Mouse (Mus musculus): ENCODE results near the gene Lrrc8a. TPM values are rescaled to one million over a fixed set of nuclear protein-coding genes. Genes with fewer than 3 reads are reported as not detected.
A peak's percentile ranks its signal among the peaks of the same experiment; 100 is the strongest.

Lrrc8a gene
- polyA plus RNA-seq, 1 experiment from 2014 or later, result 37.5 TPM

- peak within 1 kb of the TSS; percentile 93; the same call in 1 of the 2 replicates for H3K4me2 ChIP-seq
- peak within 1 kb of the TSS; percentile 94; the same call in 1 of the 2 replicates for H3K4me3 ChIP-seq (replicated peaks)
- peak within 1 kb of the TSS; percentile 83; the same call in 1 of the 2 replicates for H3K9ac ChIP-seq (replicated peaks)
- peaks cover 54% of the 10 kb centered on the region for H3K36me3 ChIP-seq
- no peaks in the 10 kb centered on the region for H3K9me3 ChIP-seq
- ATAC-seq (ENCODE audit: insufficient number of reproducible peaks, insufficient read depth, low FRiP score, low TSS enrichment, low read depth), result no peak
- H3K4me1 ChIP-seq (replicated peaks), result peaks cover 38% of the 10 kb centered on the region
- H3K27ac ChIP-seq, result 0 out of 2 replicates have a peak within 1 kb of the TSS, but pooled peaks have one; percentile 23
- WGBS, result 86% methylated on average over 2 of the region's 2 CpGs
- H3K27me3 ChIP-seq, result no peaks in the 10 kb centered on the region
These were observed 2.8 kb downstream of the Lrrc8a start, which contains the start of gene Gm28035 for GRCm38 (mm10) chr2:30240267-30240666. Gene Gm28035, plus strand, starts transcription at chr2:30240567.

GRCm38 (mm10) chr2:30242509-30242908 is 5.0 kb downstream of the Lrrc8a start:
- Histone ChIP-seq H3K4me1 (replicated peaks) (peaks cover 39% of the 10 kb centered on the region), H3K4me2 (no peak overlapping the region), H3K36me3 (peaks cover 69% of the 10 kb centered on the region), H3K27me3 (no peaks in the 10 kb centered on the region), H3K9ac (replicated peaks) (no peak overlapping the region), H3K9me3 (no peaks in the 10 kb centered on the region), H3K4me3 (replicated peaks) (no peak overlapping the region), H3K27ac (peak overlapping the region; percentile 66; the same call in 1 of the 2 replicates)
- WGBS, result 43% methylated on average over 4 of the region's 4 CpGs
- ATAC-seq (ENCODE audit: insufficient number of reproducible peaks, insufficient read depth, low FRiP score, low TSS enrichment, low read depth), result no peak

GRCm38 (mm10) chr2:30243391-30243790 is 5.9 kb downstream of the Lrrc8a start:
- H3K4me2 ChIP-seq, result no peak overlapping the region
- H3K27ac ChIP-seq, result peak overlapping the region; percentile 62; the same call in 1 of the 2 replicates
- ATAC-seq (ENCODE audit: insufficient number of reproducible peaks, insufficient read depth, low FRiP score, low TSS enrichment, low read depth), result no peak
- no peak overlapping the region for H3K4me3 ChIP-seq (replicated peaks)
- no peak overlapping the region for H3K9ac ChIP-seq (replicated peaks)
- no peaks in the 10 kb centered on the region for H3K9me3 ChIP-seq
- H3K36me3 ChIP-seq, result peaks cover 77% of the 10 kb centered on the region
- no peaks in the 10 kb centered on the region for H3K27me3 ChIP-seq
- peaks cover 37% of the 10 kb centered on the region for H3K4me1 ChIP-seq (replicated peaks)
- 89% methylated on average over 4 of the region's 4 CpGs for WGBS

GRCm38 (mm10) chr2:30244595-30245178 is 7.2 kb downstream of the Lrrc8a start:
- no peak overlapping the region for H3K4me2 ChIP-seq
- no peak for ATAC-seq (ENCODE audit: insufficient number of reproducible peaks, insufficient read depth, low FRiP score, low TSS enrichment, low read depth)

GRCm38 (mm10) chr2:30247036-30247435 is 9.5 kb downstream of the Lrrc8a start:
- no peak for ATAC-seq (ENCODE audit: insufficient number of reproducible peaks, insufficient read depth, low FRiP score, low TSS enrichment, low read depth)
- no peaks in the 10 kb centered on the region for H3K27me3 ChIP-seq
- H3K9ac ChIP-seq (replicated peaks), result no peak overlapping the region
- H3K4me1 ChIP-seq (replicated peaks), result peaks cover 31% of the 10 kb centered on the region
- WGBS, result 91% methylated on average over 5 of the region's 5 CpGs
- H3K9me3 ChIP-seq, result no peaks in the 10 kb centered on the region
- no peak overlapping the region for H3K4me3 ChIP-seq (replicated peaks)
- H3K36me3 ChIP-seq, result peaks cover 91% of the 10 kb centered on the region
- H3K27ac ChIP-seq, result no peak overlapping the region
- H3K4me2 ChIP-seq, result no peak overlapping the region

More at GRCm38 (mm10) chr2:30244595-30245178, 7.2 kb downstream of the Lrrc8a start:
- no peak overlapping the region for H3K9ac ChIP-seq (replicated peaks)
- H3K4me1 ChIP-seq (replicated peaks), result peaks cover 24% of the 10 kb centered on the region
- H3K4me3 ChIP-seq (replicated peaks), result no peak overlapping the region
- H3K27me3 ChIP-seq, result no peaks in the 10 kb centered on the region
- no peaks in the 10 kb centered on the region for H3K9me3 ChIP-seq
- peaks cover 90% of the 10 kb centered on the region for H3K36me3 ChIP-seq
- peak overlapping the region; percentile 84 for H3K27ac ChIP-seq
- WGBS, result 67% methylated on average over 7 of the region's 7 CpGs

GRCm38 (mm10) chr2:30247681-30248080 is 10.2 kb downstream of the Lrrc8a start:
- WGBS, result 85% methylated on average over 4 of the region's 4 CpGs
- ATAC-seq (ENCODE audit: insufficient number of reproducible peaks, insufficient read depth, low FRiP score, low TSS enrichment, low read depth), result no peak

GRCm38 (mm10) chr2:30249182-30249581 is 11.7 kb downstream of the Lrrc8a start:
- H3K27me3 ChIP-seq, result no peaks in the 10 kb centered on the region
- peaks cover 24% of the 10 kb centered on the region for H3K4me1 ChIP-seq (replicated peaks)
- H3K9me3 ChIP-seq, result no peaks in the 10 kb centered on the region
- H3K27ac ChIP-seq, result no peak overlapping the region
- no peak overlapping the region for H3K4me2 ChIP-seq
- no peak for ATAC-seq (ENCODE audit: insufficient number of reproducible peaks, insufficient read depth, low FRiP score, low TSS enrichment, low read depth)
- no peak overlapping the region for H3K9ac ChIP-seq (replicated peaks)
- 88% methylated on average over 3 of the region's 3 CpGs for WGBS
- peaks cover 91% of the 10 kb centered on the region for H3K36me3 ChIP-seq
- no peak overlapping the region for H3K4me3 ChIP-seq (replicated peaks)

More at GRCm38 (mm10) chr2:30247681-30248080, 10.2 kb downstream of the Lrrc8a start:
- Histone ChIP-seq H3K4me3 (replicated peaks) (no peak overlapping the region), H3K9ac (replicated peaks) (no peak overlapping the region), H3K4me1 (replicated peaks) (peaks cover 29% of the 10 kb centered on the region), H3K36me3 (peaks cover 91% of the 10 kb centered on the region), H3K27ac (no peak overlapping the region), H3K27me3 (no peaks in the 10 kb centered on the region), H3K4me2 (no peak overlapping the region), H3K9me3 (no peaks in the 10 kb centered on the region)

- Histone ChIP-seq H3K36me3 (peaks cover 94% of the 10 kb centered on the region), H3K27me3 (no peaks in the 10 kb centered on the region), H3K27ac (no peak overlapping the region), H3K4me1 (replicated peaks) (peaks cover 14% of the 10 kb centered on the region), H3K9ac (replicated peaks) (no peak overlapping the region; the same call in 1 of the 2 replicates), H3K9me3 (no peaks in the 10 kb centered on the region), H3K4me3 (replicated peaks) (no peak overlapping the region), H3K4me2 (no peak overlapping the region)
- no peak for ATAC-seq (ENCODE audit: insufficient number of reproducible peaks, insufficient read depth, low FRiP score, low TSS enrichment, low read depth)
- WGBS, result 87% methylated on average over 10 of the region's 10 CpGs
These were observed 12.9 kb downstream of the Lrrc8a start for GRCm38 (mm10) chr2:30250166-30251128.

- Histone ChIP-seq H3K4me1 (replicated peaks) (peaks cover 9% of the 10 kb centered on the region), H3K36me3 (peaks cover 96% of the 10 kb centered on the region), H3K4me3 (replicated peaks) (no peak overlapping the region), H3K4me2 (no peak overlapping the region), H3K27ac (no peak overlapping the region), H3K9me3 (no peaks in the 10 kb centered on the region), H3K27me3 (no peaks in the 10 kb centered on the region), H3K9ac (replicated peaks) (no peak overlapping the region)
- ATAC-seq (ENCODE audit: insufficient number of reproducible peaks, insufficient read depth, low FRiP score, low TSS enrichment, low read depth), result no peak; the same call in 1 of the 2 replicates
- WGBS, result 84% methylated on average over 5 of the region's 5 CpGs
These were observed 14.0 kb downstream of the Lrrc8a start for GRCm38 (mm10) chr2:30251417-30252104.

- 80% methylated on average over 3 of the region's 3 CpGs for WGBS
- H3K9me3 ChIP-seq, result no peaks in the 10 kb centered on the region
- no peak overlapping the region for H3K27ac ChIP-seq
- H3K36me3 ChIP-seq, result peaks cover 99% of the 10 kb centered on the region
- H3K4me2 ChIP-seq, result no peak overlapping the region
- no peak for ATAC-seq (ENCODE audit: insufficient number of reproducible peaks, insufficient read depth, low FRiP score, low TSS enrichment, low read depth)
- H3K9ac ChIP-seq (replicated peaks), result no peak overlapping the region
- H3K4me1 ChIP-seq (replicated peaks), result peaks cover 9% of the 10 kb centered on the region
- H3K27me3 ChIP-seq, result no peaks in the 10 kb centered on the region
- no peak overlapping the region for H3K4me3 ChIP-seq (replicated peaks)
These were observed 15.0 kb downstream of the Lrrc8a start for GRCm38 (mm10) chr2:30252521-30252920.

GRCm38 (mm10) chr2:30253809-30254208 is 16.3 kb downstream of the Lrrc8a start:
- peaks cover 9% of the 10 kb centered on the region for H3K4me1 ChIP-seq (replicated peaks)
- ATAC-seq (ENCODE audit: insufficient number of reproducible peaks, insufficient read depth, low FRiP score, low TSS enrichment, low read depth), result no peak
- WGBS, result 84% methylated on average over 5 of the region's 5 CpGs
- no peak overlapping the region for H3K4me3 ChIP-seq (replicated peaks)
- H3K9me3 ChIP-seq, result no peaks in the 10 kb centered on the region
- H3K27me3 ChIP-seq, result no peaks in the 10 kb centered on the region
- no peak overlapping the region for H3K27ac ChIP-seq
- H3K9ac ChIP-seq (replicated peaks), result no peak overlapping the region
- no peak overlapping the region for H3K4me2 ChIP-seq
- H3K36me3 ChIP-seq, result peaks cover 100% of the 10 kb centered on the region

All from limb, embryonic 12.5 days (tissue).